Mouse (Mus musculus): Measurements from ENCODE around the gene Fli1. TPM values are rescaled to one million over a fixed set of nuclear protein-coding genes. Genes with fewer than 3 reads are reported as not detected.
A peak's percentile ranks its signal among the peaks of the same experiment; 100 is the strongest.

Fli1 gene
- 50.6 and 53.5 TPM in 2 replicates for polyA plus RNA-seq (2015; fragmentation: Nextera tagmentation; extraction: Ambion mirVana)

- DNase-seq (ENCODE audit: low spot score): peak; percentile 24
These were observed at the start of gene Fli1 for GRCm38 (mm10) chr9:32542212-32543039. Gene Fli1, minus strand, starts transcription at chr9:32542861.

- peak; percentile 94 for DNase-seq (ENCODE audit: low spot score)
These were observed 49.3 kb upstream of the Fli1 start for GRCm38 (mm10) chr9:32591732-32592582.

- no peak for DNase-seq (ENCODE audit: low spot score)
These were observed 47.9 kb upstream of the Fli1 start for GRCm38 (mm10) chr9:32590571-32590970.

- DNase-seq (ENCODE audit: low spot score): peak; percentile 90
These were observed 47.2 kb upstream of the Fli1 start for GRCm38 (mm10) chr9:32589900-32590299.

- no peak for DNase-seq (ENCODE audit: low spot score)
These were observed 42.7 kb upstream of the Fli1 start for GRCm38 (mm10) chr9:32585357-32585756.

GRCm38 (mm10) chr9:32583905-32584304 is 41.2 kb upstream of the Fli1 start:
- no peak for DNase-seq (ENCODE audit: low spot score)

GRCm38 (mm10) chr9:32581851-32582573 is 39.4 kb upstream of the Fli1 start:
- DNase-seq (ENCODE audit: low spot score): peak; percentile 69

- no peak for DNase-seq (ENCODE audit: low spot score)
These were observed 35.8 kb upstream of the Fli1 start for GRCm38 (mm10) chr9:32578411-32578810.

GRCm38 (mm10) chr9:32573638-32574037 is 31.0 kb upstream of the Fli1 start:
- no peak for DNase-seq (ENCODE audit: low spot score)

GRCm38 (mm10) chr9:32571676-32572075 is 29.0 kb upstream of the Fli1 start:
- DNase-seq (ENCODE audit: low spot score): no peak

GRCm38 (mm10) chr9:32570547-32570946 is 27.9 kb upstream of the Fli1 start:
- peak; percentile 69 for DNase-seq (ENCODE audit: low spot score)

GRCm38 (mm10) chr9:32569261-32569660 is 26.6 kb upstream of the Fli1 start:
- DNase-seq (ENCODE audit: low spot score): no peak

- DNase-seq (ENCODE audit: low spot score): no peak
These were observed 24.9 kb upstream of the Fli1 start for GRCm38 (mm10) chr9:32567603-32568002.

- no peak for DNase-seq (ENCODE audit: low spot score)
These were observed 22.6 kb upstream of the Fli1 start for GRCm38 (mm10) chr9:32565309-32565708.

GRCm38 (mm10) chr9:32562837-32563236 is 20.2 kb upstream of the Fli1 start:
- no peak for DNase-seq (ENCODE audit: low spot score)

GRCm38 (mm10) chr9:32562409-32562808 is 19.7 kb upstream of the Fli1 start:
- peak; percentile 34 for DNase-seq (ENCODE audit: low spot score)

GRCm38 (mm10) chr9:32561190-32561890 is 18.7 kb upstream of the Fli1 start:
- DNase-seq (ENCODE audit: low spot score): no peak

- DNase-seq (ENCODE audit: low spot score): no peak
These were observed 17.2 kb upstream of the Fli1 start for GRCm38 (mm10) chr9:32559859-32560258.

- DNase-seq (ENCODE audit: low spot score): no peak
These were observed 16.8 kb upstream of the Fli1 start for GRCm38 (mm10) chr9:32559454-32559853.

- DNase-seq (ENCODE audit: low spot score): peak; percentile 46
These were observed 13.7 kb upstream of the Fli1 start for GRCm38 (mm10) chr9:32556313-32556712.

GRCm38 (mm10) chr9:32555279-32555678 is 12.6 kb upstream of the Fli1 start:
- DNase-seq (ENCODE audit: low spot score): no peak

Data from thymus, postnatal 0 days (tissue).